Mouse (Mus musculus) urinary bladder, adult 2 months (tissue): ENCODE results near the gene Casc1. TPM values are rescaled to one million over a fixed set of nuclear protein-coding genes. Genes with fewer than 3 reads are reported as not detected.

Experiments used
- DNase-seq: peaks from one replicate; pipeline ENCODE4 v3.0.0; 2022; ENCODE audit warnings: low spot score
- polyA plus RNA-seq: library from polyadenylated mRNA; depleted of rRNA; stranded (reverse); fragments of >200 nt; gene quantifications from 2 replicates; pipeline ENCODE4 v1.2.3, GENCODE M21; 2012; rRNA removed

Casc1 gene
- polyA plus RNA-seq: 0.63 and 0.74 TPM in 2 replicates

GRCm38 (mm10) chr6:145210816-145211338 is at the start of gene Casc1, which contains the start of gene Etfrf1:
Gene Casc1 (minus strand): TSS chr6:145211005.
Gene Etfrf1 (plus strand): TSS chr6:145211134.
- peak; percentile 81 for DNase-seq

- no peak for DNase-seq
Observed at GRCm38 (mm10) chr6:145256701-145257073, 45.9 kb upstream of the Casc1 start.

- DNase-seq: no peak
Observed at GRCm38 (mm10) chr6:145255952-145256700, 45.3 kb upstream of the Casc1 start.

DNA sequence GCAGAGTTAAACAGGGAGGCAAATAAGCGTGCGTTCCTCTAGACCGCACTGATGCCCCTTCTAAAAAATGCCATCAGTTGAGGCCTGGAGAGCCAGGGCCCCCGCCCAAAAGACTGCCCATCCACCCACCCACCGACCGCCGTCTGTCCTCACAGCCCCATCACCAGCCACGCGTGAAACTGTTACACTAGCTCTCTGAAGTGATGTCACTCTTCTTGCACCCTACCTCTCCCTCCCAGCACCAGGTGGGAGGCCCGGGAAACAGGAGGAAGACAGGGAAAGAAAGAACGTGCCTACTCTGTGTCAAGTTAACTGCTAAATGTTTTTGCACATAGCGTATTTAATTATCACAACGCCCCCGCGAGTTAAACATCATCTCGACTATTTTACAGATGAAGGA is 40.0 kb upstream of the Casc1 start:
- no peak for DNase-seq

DNA sequence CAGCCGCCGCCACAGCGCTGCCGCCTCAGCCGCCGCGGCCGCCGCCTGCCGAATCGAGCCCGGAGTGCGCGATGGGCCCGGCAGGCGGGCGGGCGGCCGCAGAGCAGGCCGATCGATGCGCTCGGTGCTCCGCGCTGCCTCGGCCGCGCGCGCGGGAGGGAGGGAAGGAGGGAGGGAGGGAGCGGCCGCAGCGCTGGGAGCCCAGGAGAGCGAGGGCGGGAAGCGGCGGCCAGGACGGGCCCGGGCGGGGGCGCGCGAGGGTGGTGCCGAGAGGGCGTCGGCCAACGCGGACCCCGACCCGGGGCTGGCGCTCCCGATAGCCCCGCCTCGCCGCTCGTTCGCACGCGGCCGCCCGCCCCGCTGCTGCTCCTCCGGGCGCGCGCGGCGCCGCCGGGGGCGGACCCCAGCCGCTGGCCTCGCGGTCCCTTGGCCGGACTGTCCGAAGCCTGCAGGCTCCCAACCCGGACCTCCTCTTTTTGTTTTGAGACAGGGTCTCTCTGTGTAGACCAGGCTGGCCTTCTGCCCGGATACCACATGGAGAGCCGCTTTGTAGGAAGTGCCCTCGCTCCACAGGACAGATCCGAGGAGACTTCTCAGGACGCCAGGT is 39.5 kb upstream of the Casc1 start, which contains the start of gene Kras:
TSS of gene Kras (minus strand) at position 55 of the 607 bp plus-strand sequence.
- peak; percentile 89 for DNase-seq

DNA sequence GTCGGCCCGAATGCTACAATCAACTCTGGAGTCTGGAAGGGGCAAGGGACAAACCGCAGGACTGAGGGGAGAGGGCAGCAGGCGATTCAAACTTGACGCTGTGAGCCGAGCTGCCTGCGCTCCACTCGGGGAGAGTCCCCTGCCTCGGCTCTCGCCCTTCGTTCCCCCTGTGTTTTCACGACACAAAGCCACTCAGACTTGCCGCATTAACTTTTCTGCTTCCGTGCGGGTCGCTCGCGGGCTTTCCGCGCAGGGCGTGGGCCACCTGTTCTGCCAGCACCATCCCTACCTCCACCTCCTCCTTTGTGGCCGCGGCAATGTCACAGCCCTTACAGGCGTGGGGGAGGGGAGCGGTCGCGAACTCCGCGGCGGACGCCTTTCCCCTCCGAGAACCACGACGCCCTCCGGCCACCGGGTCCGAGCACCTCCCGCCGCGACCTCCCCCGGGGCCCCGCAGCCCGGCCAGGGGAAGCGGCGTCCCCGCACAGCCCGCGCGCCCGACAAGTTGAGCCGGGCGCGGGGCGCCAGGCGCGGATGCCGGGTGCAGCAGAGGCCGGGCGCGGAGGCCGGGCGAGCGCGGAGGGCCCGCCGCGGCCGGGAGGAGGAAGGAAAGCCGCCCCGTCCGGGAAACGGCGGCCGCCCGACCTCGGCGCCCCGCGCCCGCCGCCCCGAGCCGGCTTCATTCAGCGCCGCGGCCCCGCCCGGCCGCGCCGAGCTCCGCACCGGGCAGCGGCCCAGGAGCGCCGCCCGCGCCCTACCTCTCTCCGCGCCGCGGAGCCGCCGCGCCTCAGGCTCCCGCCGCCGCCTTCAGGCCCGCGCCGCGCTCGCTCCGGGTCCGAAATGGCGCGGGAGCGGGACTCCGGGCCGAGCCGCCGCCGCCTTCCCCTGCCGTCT is 38.7 kb upstream of the Casc1 start:
- DNase-seq: peak; percentile 54

DNA sequence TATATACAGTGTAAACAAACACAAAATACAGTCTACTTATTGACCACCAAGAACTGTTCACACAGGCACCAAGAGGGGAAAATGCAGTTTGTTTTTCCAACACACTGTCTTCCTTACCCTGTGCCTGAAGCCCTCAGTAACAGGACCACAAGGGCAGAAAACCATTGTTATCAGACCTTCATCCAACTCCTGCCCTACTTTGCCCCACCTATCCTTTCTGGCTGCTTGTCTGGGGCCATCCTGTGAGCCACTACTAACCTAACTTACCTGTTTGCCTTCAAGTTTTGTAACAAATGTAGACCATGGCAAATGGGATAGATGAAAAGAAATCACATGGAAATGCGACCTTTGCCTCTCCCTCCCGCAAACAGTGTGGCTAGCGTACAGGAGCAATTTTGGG is 37.1 kb upstream of the Casc1 start:
- DNase-seq: no peak

DNA sequence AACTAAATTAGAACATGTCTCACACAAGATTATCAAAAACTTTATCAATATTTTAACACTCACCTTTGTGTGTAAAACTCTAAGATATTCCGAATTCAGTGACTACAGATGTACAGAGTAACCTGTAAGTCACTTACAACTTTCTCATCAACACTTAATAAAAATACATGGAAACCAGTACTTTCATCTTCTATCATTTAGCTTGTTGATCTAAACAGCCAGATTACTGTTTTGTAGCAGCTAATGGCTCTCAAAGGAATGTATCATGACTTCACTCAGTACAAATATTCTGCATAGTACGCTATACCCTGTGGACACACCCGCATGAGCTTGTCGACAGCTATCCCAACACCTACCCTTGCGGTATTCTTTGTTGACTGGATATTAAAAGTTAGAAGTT is 36.0 kb upstream of the Casc1 start:
- no peak for DNase-seq

- no peak for DNase-seq
Observed at GRCm38 (mm10) chr6:145242521-145242920, 31.7 kb upstream of the Casc1 start.

- no peak for DNase-seq
Observed at GRCm38 (mm10) chr6:145240285-145240684, 29.5 kb upstream of the Casc1 start.

GRCm38 (mm10) chr6:145237148-145237547 is 26.3 kb upstream of the Casc1 start:
- DNase-seq: no peak

- DNase-seq: no peak
Observed at GRCm38 (mm10) chr6:145235367-145235766, 24.6 kb upstream of the Casc1 start.

DNA sequence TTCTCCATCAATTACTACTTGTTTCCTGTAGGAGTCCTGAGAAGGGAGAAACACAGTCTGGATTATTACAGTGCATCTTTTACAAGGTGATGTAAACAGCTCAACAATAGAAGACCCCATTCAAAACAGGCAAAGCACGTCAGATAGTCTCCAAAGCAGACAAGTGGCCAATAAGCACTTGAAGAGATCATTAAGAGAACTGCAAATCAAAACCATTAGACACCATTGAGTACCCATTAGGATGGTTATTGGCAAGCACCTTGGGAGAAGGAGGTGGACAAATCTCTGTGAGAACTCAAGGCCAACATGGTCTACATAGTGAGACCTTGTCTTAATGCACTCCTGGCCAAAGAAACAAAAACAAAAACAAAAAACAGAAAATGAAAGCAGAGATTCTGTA is 23.6 kb upstream of the Casc1 start:
- DNase-seq: no peak

GRCm38 (mm10) chr6:145226296-145226695 is 15.5 kb upstream of the Casc1 start:
- DNase-seq: no peak

DNA sequence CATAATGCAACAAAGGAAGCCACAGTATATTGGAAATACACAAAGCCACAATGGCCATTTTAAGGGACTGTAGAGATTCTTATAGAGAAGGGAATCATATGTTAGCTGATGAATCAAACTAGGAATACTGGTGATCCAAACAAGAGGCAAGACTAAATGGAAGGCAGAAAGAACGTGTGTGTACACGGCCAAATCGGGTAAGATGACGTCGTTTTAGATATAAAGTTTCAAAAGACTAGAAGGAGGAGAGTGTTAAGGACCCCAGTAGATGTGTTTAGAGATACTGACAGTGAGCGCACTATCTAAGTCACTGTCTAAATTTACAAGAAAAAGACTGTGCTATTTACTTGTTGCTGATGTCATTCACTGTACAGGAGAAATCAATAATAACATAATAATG is 13.4 kb upstream of the Casc1 start:
- DNase-seq: no peak

DNA sequence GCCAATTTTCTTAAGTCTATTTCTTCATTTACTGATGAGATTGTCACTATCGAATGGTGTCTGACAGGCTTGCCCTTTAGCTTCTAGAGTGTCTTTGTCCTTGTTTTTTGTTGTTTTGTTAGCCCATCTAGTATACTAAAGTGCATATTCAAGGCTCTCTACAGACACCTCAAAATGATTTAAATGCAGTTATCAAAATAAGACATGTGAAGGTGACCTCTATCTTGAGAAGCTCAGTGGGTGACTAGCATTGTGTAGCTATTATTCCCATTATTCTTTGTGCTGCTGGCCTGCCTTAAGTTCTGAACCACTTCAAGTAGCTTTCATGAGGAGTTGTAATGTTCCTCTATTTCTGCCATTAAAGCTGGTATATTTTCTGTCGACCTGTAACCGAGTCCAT is 5.0 kb upstream of the Casc1 start:
- no peak for DNase-seq

GRCm38 (mm10) chr6:145213916-145214315 is 3.1 kb upstream of the Casc1 start:
- DNase-seq: no peak

- DNase-seq: no peak
Observed at GRCm38 (mm10) chr6:145211376-145212305, 836 bp upstream of the Casc1 start.

DNA sequence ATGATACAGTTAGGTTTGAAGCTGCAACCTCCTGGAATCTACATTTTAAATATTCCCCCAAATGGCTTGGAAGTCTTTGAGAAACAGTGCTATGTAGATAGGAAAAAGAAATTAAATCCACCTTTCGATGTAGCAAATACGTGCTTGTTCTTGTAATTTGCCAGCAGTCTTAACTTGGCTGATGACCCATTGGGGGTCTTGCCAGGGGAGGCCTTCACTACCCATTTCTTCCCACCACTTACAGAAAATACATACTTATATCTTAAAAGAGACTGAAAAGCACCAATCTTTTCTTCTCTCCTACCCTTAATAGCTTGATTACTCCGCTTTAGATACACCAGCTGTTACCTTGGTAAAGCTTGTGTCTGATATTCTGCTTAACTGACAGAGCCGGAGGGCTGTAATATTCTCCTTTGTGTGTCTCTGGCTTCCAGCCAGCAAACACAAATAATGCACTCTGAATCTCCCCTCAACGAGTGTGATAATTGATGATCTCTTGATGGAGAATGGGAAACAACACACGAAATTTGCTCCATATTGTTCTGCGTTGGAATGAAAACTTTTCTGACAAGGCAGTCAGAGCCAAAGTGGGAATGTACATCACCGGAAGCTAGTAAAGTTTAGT is 637 bp downstream of the Casc1 start:
- no peak for DNase-seq

GRCm38 (mm10) chr6:145205142-145205541 is 5.7 kb downstream of the Casc1 start:
- DNase-seq: no peak

- DNase-seq: no peak
Observed at GRCm38 (mm10) chr6:145204440-145204839, 6.4 kb downstream of the Casc1 start.
